Mouse (Mus musculus): ENCODE measurements around the gene Cx3cr1. TPM values are rescaled to one million over a fixed set of nuclear protein-coding genes. Genes with fewer than 3 reads are reported as not detected.

Cx3cr1 gene
- total RNA-seq, 1 experiment from 2014 or later: 3.4 TPM

DNA sequence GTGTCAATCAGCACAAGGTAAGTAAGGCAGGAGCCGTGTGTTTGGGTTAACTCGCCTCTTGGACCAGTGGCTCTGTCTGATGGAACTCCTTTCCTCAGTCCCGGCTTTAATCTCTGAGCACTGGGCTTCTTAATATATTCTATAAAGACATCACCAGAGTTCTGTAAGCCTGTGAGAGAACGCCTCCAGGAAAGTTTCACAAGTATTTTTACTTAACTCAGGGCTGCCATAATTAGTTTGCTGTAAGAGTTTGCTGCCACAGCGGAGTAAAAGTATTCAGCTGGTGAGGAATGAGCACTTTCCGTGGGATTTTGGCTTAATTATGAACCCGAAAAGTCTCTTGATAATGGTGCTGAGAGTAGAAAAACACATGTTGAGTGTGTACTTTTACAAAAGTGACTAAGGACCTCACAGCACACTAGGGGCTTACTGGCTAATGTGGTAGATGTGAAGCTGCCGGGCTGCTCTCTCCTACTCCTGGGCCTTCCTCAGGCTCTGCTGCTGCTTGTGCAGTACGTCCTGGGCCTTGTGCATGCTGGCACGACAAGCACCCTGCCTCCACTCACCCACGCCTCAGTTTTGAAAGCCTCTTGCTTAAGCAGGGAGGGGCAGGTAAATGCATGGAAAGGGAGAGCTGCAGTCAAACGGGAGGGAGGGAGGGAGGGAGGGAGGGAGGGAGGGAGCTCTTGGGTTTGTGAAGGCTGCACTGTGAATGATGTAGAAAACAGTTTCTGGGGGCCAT, 167.1 kb downstream of the Cx3cr1 start:
- ATAC-seq (replicated peaks in 1 of 2; ENCODE audit: insufficient read depth in 1 of 2, low FRiP score in 2 of 2, low TSS enrichment in 1 of 2, low read depth in 1 of 2, poor library complexity in 2 of 2, severe bottlenecking in 2 of 2): no peak

DNA sequence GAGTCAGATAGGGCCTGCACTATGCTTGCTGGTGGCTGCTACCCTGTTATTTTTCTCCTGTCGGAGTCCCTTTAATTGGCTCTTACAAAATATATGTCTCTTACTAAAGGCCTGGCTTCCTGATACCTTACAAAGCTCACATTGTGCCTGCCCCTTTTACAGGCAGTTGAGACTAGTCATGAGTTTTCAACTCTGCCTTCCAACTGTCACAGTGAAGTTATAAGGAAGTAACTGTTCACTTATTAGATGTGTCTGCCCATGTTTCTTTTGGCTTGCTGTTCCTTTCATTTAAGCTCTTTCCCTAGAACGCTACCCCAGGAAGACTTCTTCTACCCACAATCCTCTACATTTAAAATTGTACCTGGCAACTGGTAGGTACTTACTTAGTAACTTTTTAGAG, 170.2 kb downstream of the Cx3cr1 start:
- no peak for ATAC-seq (replicated peaks in 1 of 2; ENCODE audit: insufficient read depth in 1 of 2, low FRiP score in 2 of 2, low TSS enrichment in 1 of 2, low read depth in 1 of 2, poor library complexity in 2 of 2, severe bottlenecking in 2 of 2)

DNA sequence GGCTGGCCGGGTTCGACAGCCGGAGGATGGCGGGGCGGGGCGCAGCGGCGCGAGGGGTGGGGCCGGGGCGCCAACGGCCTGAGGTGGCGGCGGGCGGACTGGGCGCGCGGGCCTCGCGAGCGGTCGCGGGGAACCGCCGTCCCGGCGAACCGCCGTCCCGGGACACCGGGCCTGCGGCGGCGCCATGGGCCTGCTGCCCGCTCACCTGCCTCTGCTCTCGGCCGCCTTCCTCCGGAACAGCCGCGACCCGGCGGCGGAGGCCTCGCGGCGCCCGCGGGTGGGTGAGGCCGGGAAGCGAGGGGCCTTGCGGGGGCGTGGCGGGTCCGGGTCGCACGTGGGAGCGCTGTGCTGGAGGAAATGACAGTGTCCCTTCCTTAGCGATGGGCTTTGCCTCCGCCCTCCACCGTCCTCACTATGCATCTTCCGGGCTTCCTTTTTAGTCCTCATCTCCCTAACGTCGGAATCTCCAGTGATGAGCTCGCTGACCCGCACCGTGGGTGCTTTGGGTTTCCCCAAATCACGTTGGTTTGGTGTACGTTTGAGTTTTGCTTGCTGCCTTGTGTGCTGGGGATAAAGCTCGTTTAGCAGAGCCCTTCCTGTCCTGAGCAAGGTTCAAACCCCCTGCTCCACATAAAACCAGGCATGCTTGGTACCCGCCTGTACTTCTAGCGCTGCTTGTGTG, 174.5 kb downstream of the Cx3cr1 start:
- ATAC-seq (replicated peaks in 1 of 2; ENCODE audit: insufficient read depth in 1 of 2, low FRiP score in 2 of 2, low TSS enrichment in 1 of 2, low read depth in 1 of 2, poor library complexity in 2 of 2, severe bottlenecking in 2 of 2): peak in 1 of 2 experiments; percentile 49; a peak in 2 of 4 replicates

- peak; percentile 97 to 99 for ATAC-seq (replicated peaks in 1 of 2; ENCODE audit: insufficient read depth in 1 of 2, low FRiP score in 2 of 2, low TSS enrichment in 1 of 2, low read depth in 1 of 2, poor library complexity in 2 of 2, severe bottlenecking in 2 of 2)
These were observed 175.2 kb downstream of the Cx3cr1 start, which contains the start of gene Wdr48 for GRCm38 (mm10) chr9:119894339-119895009. TSS of gene Wdr48 (plus strand) at chr9:119894878.

DNA sequence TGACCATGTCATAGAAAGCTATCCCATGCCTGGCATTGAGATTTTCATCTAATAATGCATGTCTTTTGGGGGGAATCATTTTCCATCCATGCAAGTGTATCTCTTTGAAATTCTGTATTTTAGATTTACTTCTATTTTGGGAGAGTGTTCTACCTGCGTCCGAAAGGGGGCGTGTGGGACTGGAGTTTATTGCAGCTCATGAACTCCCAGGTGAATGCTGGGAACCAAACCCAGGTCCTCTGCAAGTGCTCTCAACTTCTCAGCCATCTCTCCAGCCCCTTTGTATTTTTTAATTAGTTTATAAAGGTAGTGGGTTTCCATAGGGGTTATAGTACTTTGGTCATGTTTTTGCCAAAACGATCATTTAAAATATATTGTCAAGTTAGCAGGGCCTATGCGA, 175.8 kb downstream of the Cx3cr1 start:
- no peak for ATAC-seq (replicated peaks in 1 of 2; ENCODE audit: insufficient read depth in 1 of 2, low FRiP score in 2 of 2, low TSS enrichment in 1 of 2, low read depth in 1 of 2, poor library complexity in 2 of 2, severe bottlenecking in 2 of 2)

GRCm38 (mm10) chr9:119890692-119891091, 179.0 kb downstream of the Cx3cr1 start:
- no peak; a peak in 1 of 4 replicates for ATAC-seq (replicated peaks in 1 of 2; ENCODE audit: insufficient read depth in 1 of 2, low FRiP score in 2 of 2, low TSS enrichment in 1 of 2, low read depth in 1 of 2, poor library complexity in 2 of 2, severe bottlenecking in 2 of 2)

- no peak for ATAC-seq (replicated peaks in 1 of 2; ENCODE audit: insufficient read depth in 1 of 2, low FRiP score in 2 of 2, low TSS enrichment in 1 of 2, low read depth in 1 of 2, poor library complexity in 2 of 2, severe bottlenecking in 2 of 2)
These were observed 180.2 kb downstream of the Cx3cr1 start for GRCm38 (mm10) chr9:119889446-119889845.

DNA sequence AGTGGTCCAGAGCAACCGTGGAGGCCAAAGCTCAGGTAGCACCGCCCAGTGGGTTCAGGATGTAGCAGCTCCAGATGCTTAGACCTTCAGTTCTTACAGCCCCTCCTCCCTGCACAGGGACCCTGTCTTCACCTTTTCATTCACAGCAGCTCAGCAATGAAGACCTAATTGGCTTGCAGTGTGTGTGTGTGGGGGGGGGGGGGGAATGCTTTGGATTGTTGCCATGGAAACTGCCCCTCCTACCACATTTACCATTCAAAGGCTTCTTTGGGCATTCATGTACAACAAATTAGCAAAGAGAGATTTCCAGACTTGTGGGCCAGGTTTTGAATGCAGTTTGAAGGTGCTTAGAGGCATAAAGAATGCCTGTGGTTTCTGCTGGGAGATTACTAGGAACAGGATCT, 180.8 kb downstream of the Cx3cr1 start:
- no peak for ATAC-seq (replicated peaks in 1 of 2; ENCODE audit: insufficient read depth in 1 of 2, low FRiP score in 2 of 2, low TSS enrichment in 1 of 2, low read depth in 1 of 2, poor library complexity in 2 of 2, severe bottlenecking in 2 of 2)

- ATAC-seq (replicated peaks in 1 of 2; ENCODE audit: insufficient read depth in 1 of 2, low FRiP score in 2 of 2, low TSS enrichment in 1 of 2, low read depth in 1 of 2, poor library complexity in 2 of 2, severe bottlenecking in 2 of 2): no peak
These were observed 182.4 kb downstream of the Cx3cr1 start for GRCm38 (mm10) chr9:119887144-119887901.

DNA sequence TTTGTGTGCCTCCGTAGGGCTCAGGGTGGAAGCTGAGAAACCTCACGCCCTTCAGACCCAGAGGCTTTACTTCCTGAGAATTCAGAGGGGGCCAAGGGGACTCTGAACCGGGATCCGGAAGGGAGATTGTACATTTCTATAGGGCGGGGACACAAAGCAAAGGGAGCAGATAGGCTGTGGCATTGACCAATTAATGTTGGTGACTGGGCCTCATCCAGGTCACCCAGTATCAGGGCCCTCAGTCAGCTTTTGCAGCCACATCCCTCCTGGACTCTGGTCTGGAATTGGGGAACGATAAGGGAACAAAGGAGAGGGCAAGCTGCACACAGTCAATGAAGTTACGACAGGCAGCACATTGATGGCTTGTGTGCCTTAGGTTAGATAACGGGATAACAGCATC, 215.5 kb downstream of the Cx3cr1 start:
- ATAC-seq (replicated peaks in 1 of 2; ENCODE audit: insufficient read depth in 1 of 2, low FRiP score in 2 of 2, low TSS enrichment in 1 of 2, low read depth in 1 of 2, poor library complexity in 2 of 2, severe bottlenecking in 2 of 2): no peak

DNA sequence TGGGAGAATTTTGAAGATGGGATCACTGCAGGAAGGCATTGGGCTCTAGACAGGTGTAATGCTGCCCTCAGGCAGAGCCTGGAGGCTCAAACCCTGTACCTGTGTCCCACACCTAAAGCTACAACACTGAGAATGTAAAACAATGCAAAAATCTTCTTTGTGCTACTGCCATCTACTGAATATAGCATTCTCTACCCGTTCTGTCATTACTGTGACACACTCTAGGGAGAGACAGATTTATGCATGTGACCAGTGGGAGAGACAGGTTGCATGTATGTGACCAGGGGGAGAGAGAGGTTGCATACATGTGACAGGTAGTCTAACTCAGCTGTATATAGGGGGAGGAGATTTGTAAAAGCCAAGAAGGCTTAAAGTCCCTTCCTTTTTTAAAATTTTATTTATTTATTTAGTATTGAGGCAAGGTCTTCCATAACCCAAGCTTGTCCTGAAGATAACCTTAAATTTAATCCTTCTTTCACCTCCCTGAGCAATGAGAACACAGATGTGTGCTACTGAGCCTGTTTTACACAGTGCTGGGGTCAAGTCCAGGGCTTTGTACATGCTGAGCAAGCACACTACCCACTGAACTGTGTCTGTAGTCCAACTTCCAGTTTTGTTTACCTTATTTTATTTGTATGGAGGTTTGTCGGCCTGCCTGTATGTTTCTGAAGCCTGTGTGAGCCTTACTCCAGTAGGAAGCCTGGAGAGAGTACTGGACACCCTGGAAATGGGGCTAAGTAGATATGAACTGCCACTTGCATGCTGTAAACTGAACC, 216.4 kb downstream of the Cx3cr1 start:
- no peak for ATAC-seq (replicated peaks in 1 of 2; ENCODE audit: insufficient read depth in 1 of 2, low FRiP score in 2 of 2, low TSS enrichment in 1 of 2, low read depth in 1 of 2, poor library complexity in 2 of 2, severe bottlenecking in 2 of 2)

- ATAC-seq (replicated peaks in 1 of 2; ENCODE audit: insufficient read depth in 1 of 2, low FRiP score in 2 of 2, low TSS enrichment in 1 of 2, low read depth in 1 of 2, poor library complexity in 2 of 2, severe bottlenecking in 2 of 2): no peak
These were observed 217.2 kb downstream of the Cx3cr1 start for GRCm38 (mm10) chr9:119852347-119853030.

Other genes starting within 250 kb of the Cx3cr1 start
- 0.25 and 0.50 TPM in 2 replicates for gene Scn11a, start 244.4 kb downstream of the Cx3cr1 start, total RNA-seq (2017)
- 48.0 and 55.6 TPM in 2 replicates for gene Wdr48, start 175.0 kb downstream of the Cx3cr1 start, total RNA-seq (2017)
- gene Gorasp1, start 132.3 kb downstream of the Cx3cr1 start, total RNA-seq (2017): 4.7 and 4.9 TPM in 2 replicates
- 0.10 and 1.2 TPM in 2 replicates for gene Ttc21a, start 132.3 kb downstream of the Cx3cr1 start, total RNA-seq (2017)
- gene Csrnp1, start 85.2 kb downstream of the Cx3cr1 start, total RNA-seq (2017): 51.6 and 85.3 TPM in 2 replicates
- gene Xirp1, start 46.3 kb downstream of the Cx3cr1 start, total RNA-seq (2017): not detected in 2 replicates
- 0.89 TPM in 1 of 2 replicates, not detected in the other for gene Ccr8, start 22.2 kb upstream of the Cx3cr1 start, total RNA-seq (2017)
- 15.3 and 20.5 TPM in 2 replicates for gene Slc25a38, start 40.5 kb upstream of the Cx3cr1 start, total RNA-seq (2017)
- 4,483 and 5,767 TPM in 2 replicates for gene Rpsa, start 57.8 kb upstream of the Cx3cr1 start, total RNA-seq (2017)
- not detected in 2 replicates for gene Mobp, start 79.8 kb upstream of the Cx3cr1 start, total RNA-seq (2017)
- not detected in 2 replicates for gene Myrip, start 231.6 kb upstream of the Cx3cr1 start, total RNA-seq (2017)

All from hematopoietic stem cell, adult 5-6 weeks (primary cell).